Comparison of ENCODE assay signal across 27 mouse cellular contexts in the genomic region with DNA sequence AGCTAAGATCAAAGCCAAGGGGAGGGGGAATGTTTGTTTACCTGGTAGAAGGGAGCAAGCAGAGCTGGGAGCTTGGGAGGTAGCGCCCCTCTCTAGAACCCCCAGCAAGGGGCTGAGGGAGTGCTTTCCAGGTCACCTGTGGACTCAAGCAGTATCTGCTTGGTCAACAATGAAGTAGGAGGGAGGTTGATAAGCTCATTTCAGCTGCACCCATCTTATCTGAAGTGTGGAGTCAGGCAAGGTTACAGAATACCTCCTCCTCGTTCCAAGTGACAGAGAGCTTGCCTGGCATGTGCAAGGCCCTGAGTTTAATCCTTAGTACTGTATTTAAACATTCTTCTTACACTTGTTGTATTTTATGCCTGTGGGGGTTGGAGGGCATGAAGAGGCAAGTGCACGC. TPM values are rescaled to one million over a fixed set of nuclear protein-coding genes. Genes with fewer than 3 reads are reported as not detected.
DNase-seq lines count a peak whose midpoint lies in the region; ATAC-seq and TF ChIP-seq lines count a peak whose summit lies in the region.
"Had no signal": no experiment of that assay in that cellular context is flagged by ENCODE, and none has a peak within 500 bp of the region (broad histone marks: within the 10 kb centered on the region; RNA-seq: fewer than 3 reads in every experiment).

No protein-coding gene starts in this region.

- H3K4me2 ChIP-seq in lung, postnatal 0 days (replicated peaks; ENCODE audit: low read depth, low read length): no peak overlapping the region
- H3K4me2 ChIP-seq in stomach, embryonic 15.5 days: no peak overlapping the region
- no peak overlapping the region for H3K4me2 ChIP-seq in stomach, postnatal 0 days (replicated peaks; ENCODE audit: low read depth)
- H3K4me2 ChIP-seq: embryonic facial prominence, embryonic 13.5 days; embryonic facial prominence, embryonic 15.5 days; forebrain, embryonic 13.5 days; forebrain, embryonic 15.5 days had no signal

- 32% methylated on average over 3 of the region's 3 CpGs for WGBS in lung, postnatal 0 days
- WGBS in stomach, embryonic 15.5 days: 49% methylated on average over 3 of the region's 3 CpGs
- WGBS in stomach, postnatal 0 days: 33% methylated on average over 3 of the region's 3 CpGs

- H3K27ac ChIP-seq in lung, postnatal 0 days (ENCODE audit: low read length): peak overlapping the region; percentile 11; the same call in 1 of the 2 replicates
- H3K27ac ChIP-seq in stomach, embryonic 15.5 days: no peak overlapping the region
- H3K27ac ChIP-seq in stomach, postnatal 0 days (replicated peaks): peak overlapping the region; percentile 67; the same call in 1 of the 2 replicates
- H3K27ac ChIP-seq: embryonic facial prominence, embryonic 13.5 days; embryonic facial prominence, embryonic 15.5 days; forebrain, embryonic 10.5 days; forebrain, embryonic 13.5 days; forebrain, embryonic 15.5 days had no signal

- no peaks in the 10 kb centered on the region for H3K4me1 ChIP-seq in lung, postnatal 0 days (ENCODE audit: insufficient read depth, low read depth, low read length)
- H3K4me1 ChIP-seq in stomach, embryonic 15.5 days: no peaks in the 10 kb centered on the region
- no peaks in the 10 kb centered on the region for H3K4me1 ChIP-seq in stomach, postnatal 0 days (replicated peaks; ENCODE audit: control insufficient read depth, insufficient read depth)
- H3K4me1 ChIP-seq: embryonic facial prominence, embryonic 13.5 days; embryonic facial prominence, embryonic 15.5 days; forebrain, embryonic 13.5 days; forebrain, embryonic 15.5 days had no signal

- no peak for TF ChIP-seq CTCF in lung, postnatal 0 days (IDR thresholded peaks at IDR 0.05)
- TF ChIP-seq CTCF in stomach, postnatal 0 days (IDR thresholded peaks at IDR 0.05; ENCODE audit: low read depth): no peak

- ATAC-seq in lung, postnatal 0 days: peak; percentile 80
- ATAC-seq in stomach, embryonic 15.5 days (ENCODE audit: insufficient read depth, low FRiP score, low read depth): peak; percentile 57; the same call in 1 of the 2 replicates
- peak; percentile 78 for ATAC-seq in stomach, postnatal 0 days (ENCODE audit: low FRiP score, low TSS enrichment)
- ATAC-seq: forebrain, embryonic 13.5 days; forebrain, embryonic 15.5 days had no signal

- H3K4me3 ChIP-seq in lung, postnatal 0 days (ENCODE audit: low read depth, low read length): no peak overlapping the region
- H3K4me3 ChIP-seq in stomach, embryonic 15.5 days (replicated peaks): no peak overlapping the region
- no peak overlapping the region for H3K4me3 ChIP-seq in stomach, postnatal 0 days (ENCODE audit: low read depth, low read length)
- H3K4me3 ChIP-seq: embryonic facial prominence, embryonic 13.5 days; embryonic facial prominence, embryonic 15.5 days; erythroblast, embryonic 14.5 days; forebrain, embryonic 10.5 days; forebrain, embryonic 13.5 days; forebrain, embryonic 15.5 days had no signal

- no peaks in the 10 kb centered on the region for H3K27me3 ChIP-seq in lung, postnatal 0 days (replicated peaks; ENCODE audit: insufficient read depth, low read length)
- H3K27me3 ChIP-seq in stomach, embryonic 15.5 days (replicated peaks): no peaks in the 10 kb centered on the region
- no peaks in the 10 kb centered on the region for H3K27me3 ChIP-seq in stomach, postnatal 0 days (ENCODE audit: control insufficient read depth, insufficient read depth, low read length)
- H3K27me3 ChIP-seq: embryonic facial prominence, embryonic 13.5 days; embryonic facial prominence, embryonic 15.5 days; forebrain, embryonic 13.5 days; forebrain, embryonic 15.5 days had no signal

- no peaks in the 10 kb centered on the region for H3K9me3 ChIP-seq in lung, postnatal 0 days (ENCODE audit: low read length)
- no peaks in the 10 kb centered on the region for H3K9me3 ChIP-seq in stomach, embryonic 15.5 days
- H3K9me3 ChIP-seq in stomach, postnatal 0 days (ENCODE audit: control insufficient read depth, low read length): no peaks in the 10 kb centered on the region
- H3K9me3 ChIP-seq: embryonic facial prominence, embryonic 13.5 days; embryonic facial prominence, embryonic 15.5 days; forebrain, embryonic 13.5 days; forebrain, embryonic 15.5 days had no signal

- H3K36me3 ChIP-seq in lung, postnatal 0 days (ENCODE audit: insufficient read depth, low read length): no peaks in the 10 kb centered on the region
- H3K36me3 ChIP-seq in stomach, embryonic 15.5 days: no peaks in the 10 kb centered on the region
- no peaks in the 10 kb centered on the region for H3K36me3 ChIP-seq in stomach, postnatal 0 days (ENCODE audit: control insufficient read depth, insufficient read depth, low read length)
- H3K36me3 ChIP-seq: embryonic facial prominence, embryonic 13.5 days; embryonic facial prominence, embryonic 15.5 days; forebrain, embryonic 10.5 days; forebrain, embryonic 15.5 days had no signal

- no peak for TF ChIP-seq EP300 in lung, postnatal 0 days (IDR thresholded peaks at IDR 0.05)
- no peak for TF ChIP-seq EP300 in stomach, postnatal 0 days (optimal IDR thresholded peaks at IDR 0.05)

- H3K9ac ChIP-seq in lung, postnatal 0 days (replicated peaks; ENCODE audit: low read depth): no peak overlapping the region
- H3K9ac ChIP-seq in stomach, embryonic 15.5 days: no peak overlapping the region
- no peak overlapping the region for H3K9ac ChIP-seq in stomach, postnatal 0 days (ENCODE audit: low read length)
- H3K9ac ChIP-seq: embryonic facial prominence, embryonic 13.5 days; embryonic facial prominence, embryonic 15.5 days; forebrain, embryonic 13.5 days; forebrain, embryonic 15.5 days had no signal

- peak; percentile 5 for DNase-seq in lung, postnatal 0 days (ENCODE audit: low spot score)
- DNase-seq in lung, adult 18-20 months: no peak
- DNase-seq in urinary bladder, adult 2 months (ENCODE audit: low spot score): peak; percentile 9
- DNase-seq in urinary bladder, postnatal 25 days (ENCODE audit: low spot score): no peak
- peak; percentile 20 for DNase-seq in stomach, postnatal 0 days (ENCODE audit: low spot score)
- DNase-seq in spleen, postnatal 10 days (ENCODE audit: low spot score in 2 of 2): no peak
- no peak for DNase-seq in spleen, postnatal 14 days (ENCODE audit: low spot score in 2 of 2)
- DNase-seq: adrenal gland, adult 2 months; adrenal gland, postnatal 10 days; adrenal gland, postnatal 25 days; cerebellum, adult 11 months; cerebellum, adult 18-20 months; cerebellum, adult 8-10 months; cerebellum, adult 9-11 months; cerebellum, postnatal 14 days; cerebellum, postnatal 36 days; embryo, embryonic 11 days had no signal

RNA-seq across cellular contexts. Expression of a gene that starts 13.9 kb away (rescaled TPM):
- not detected in 2 replicates for polyA plus RNA-seq in lung, postnatal 0 days (2015; fragmentation: Nextera tagmentation; extraction: Ambion mirVana)
- polyA plus RNA-seq in urinary bladder, adult 2 months (2012; rRNA removed): not detected in 2 replicates
- not detected in 2 replicates for polyA plus RNA-seq in stomach, embryonic 15.5 days (2015; fragmentation: Nextera tagmentation; extraction: Ambion mirVana)
- 74.9 and 79.6 TPM in 2 replicates for polyA plus RNA-seq in stomach, postnatal 0 days (2015; fragmentation: Nextera tagmentation; extraction: Ambion mirVana)
- polyA plus RNA-seq: adrenal gland, adult 2 months; brain, embryonic 14.5 days; C2C12; embryonic facial prominence, embryonic 11.5 days; forebrain, embryonic 13.5 days; forebrain, embryonic 15.5 days had no signal

RNA-seq across cellular contexts. Expression of a gene that starts 25.3 kb away (rescaled TPM):
- not detected in 2 replicates for polyA plus RNA-seq in lung, postnatal 0 days (2015; fragmentation: Nextera tagmentation; extraction: Ambion mirVana)
- not detected in 2 replicates for polyA plus RNA-seq in urinary bladder, adult 2 months (2012; rRNA removed)
- not detected in 2 replicates for polyA plus RNA-seq in stomach, embryonic 15.5 days (2015; fragmentation: Nextera tagmentation; extraction: Ambion mirVana)
- not detected in 2 replicates for polyA plus RNA-seq in stomach, postnatal 0 days (2015; fragmentation: Nextera tagmentation; extraction: Ambion mirVana)
- polyA plus RNA-seq: adrenal gland, adult 2 months; C2C12; embryonic facial prominence, embryonic 11.5 days; erythroblast, embryonic 14.5 days; forebrain, embryonic 10.5 days; forebrain, embryonic 13.5 days had no signal

RNA-seq across cellular contexts. Expression of a gene that starts 31.4 kb away (rescaled TPM):
- polyA plus RNA-seq in lung, postnatal 0 days (2015; fragmentation: Nextera tagmentation; extraction: Ambion mirVana): not detected in 2 replicates
- polyA plus RNA-seq in urinary bladder, adult 2 months (2012; rRNA removed): 0.30 TPM in 1 of 2 replicates, not detected in the other
- polyA plus RNA-seq in stomach, embryonic 15.5 days (2015; fragmentation: Nextera tagmentation; extraction: Ambion mirVana): 0.18 and 0.32 TPM in 2 replicates
- 11.3 and 23.9 TPM in 2 replicates for polyA plus RNA-seq in stomach, postnatal 0 days (2015; fragmentation: Nextera tagmentation; extraction: Ambion mirVana)
- polyA plus RNA-seq: adrenal gland, adult 2 months; brain, embryonic 14.5 days; embryonic facial prominence, embryonic 11.5 days; embryonic facial prominence, embryonic 13.5 days; erythroblast, embryonic 14.5 days; forebrain, embryonic 10.5 days; forebrain, embryonic 13.5 days; forebrain, embryonic 15.5 days had no signal

RNA-seq across cellular contexts. Expression of a gene that starts 44.6 kb away (rescaled TPM):
- polyA plus RNA-seq in lung, postnatal 0 days (2015; fragmentation: Nextera tagmentation; extraction: Ambion mirVana): not detected in 2 replicates
- not detected in 2 replicates for polyA plus RNA-seq in urinary bladder, adult 2 months (2012; rRNA removed)
- polyA plus RNA-seq in stomach, embryonic 15.5 days (2015; fragmentation: Nextera tagmentation; extraction: Ambion mirVana): not detected in 2 replicates
- polyA plus RNA-seq in stomach, postnatal 0 days (2015; fragmentation: Nextera tagmentation; extraction: Ambion mirVana): 56.5 and 56.8 TPM in 2 replicates
- polyA plus RNA-seq: adrenal gland, adult 2 months; C2C12; embryonic facial prominence, embryonic 11.5 days; erythroblast, embryonic 14.5 days; forebrain, embryonic 10.5 days; forebrain, embryonic 13.5 days; forebrain, embryonic 15.5 days had no signal

RNA-seq across cellular contexts. Expression of a gene that starts 58.3 kb away (rescaled TPM):
- polyA plus RNA-seq in lung, postnatal 0 days (2015; fragmentation: Nextera tagmentation; extraction: Ambion mirVana): 41.9 and 47.1 TPM in 2 replicates
- polyA plus RNA-seq in urinary bladder, adult 2 months (2012; rRNA removed): 8.1 and 8.9 TPM in 2 replicates
- 17.8 and 24.5 TPM in 2 replicates for polyA plus RNA-seq in stomach, embryonic 15.5 days (2015; fragmentation: Nextera tagmentation; extraction: Ambion mirVana)
- polyA plus RNA-seq in stomach, postnatal 0 days (2015; fragmentation: Nextera tagmentation; extraction: Ambion mirVana): 139 and 155 TPM in 2 replicates

Comparison
In these comparisons a context has a peak if more than half of its experiments do, and no peak if none do; other contexts are left out.
1. DNase-seq: peak in lung, postnatal 0 days (single experiment), urinary bladder, adult 2 months (single experiment) and stomach, postnatal 0 days (single experiment); none in lung, adult 18-20 months (0 of 2), urinary bladder, postnatal 25 days (single experiment), spleen, postnatal 10 days (0 of 2) and spleen, postnatal 14 days (0 of 2).
2. RNA of a gene that starts 13.9 kb away (polyA plus RNA-seq): 74.9 to 79.6 TPM in stomach, postnatal 0 days; not detected in lung, postnatal 0 days, not detected in urinary bladder, adult 2 months and not detected in stomach, embryonic 15.5 days; every median in the first group is over 10 times any median in the second.
3. Peak in every context shown above with its lines, with median percentiles within 50 percentile points of each other: ATAC-seq.